Mouse (Mus musculus) MEL (cell line): ENCODE results near the gene Tbc1d16. TPM values are rescaled to one million over a fixed set of nuclear protein-coding genes. Genes with fewer than 3 reads are reported as not detected.
"Not testable (repeated sequence)": the region's sequence is repeated elsewhere in the genome, so short reads cannot be mapped to it uniquely, and the experiment has no call there.

Experiments used
- DNase-seq: peaks from one replicate; pipeline ENCODE4 v3.0.0; 2011; ENCODE audit warnings: low read depth, low spot score
- H3K27ac ChIP-seq: 2 replicates; pipeline ENCODE4 v1.5.1; 2012; ENCODE audit warnings: low read depth, mild to moderate bottlenecking, control low read depth, low read length, moderate library complexity; ENCODE audit not compliant: control insufficient read depth
- H3K27me3 ChIP-seq, 2 experiments: fragments of 150-350 bp in 1 of 2; sonication (generic) in 1 of 2; 2 replicates each; pipeline ENCODE4 v1.6.1; 2012; ENCODE audit warnings: low read length in 2 of 2, mild to moderate bottlenecking in 2 of 2, improper control_type of control experiment in 1 of 2, moderate library complexity in 1 of 2; ENCODE audit not compliant: insufficient read depth in 2 of 2, control insufficient read depth in 1 of 2
- H3K36me3 ChIP-seq, 2 experiments: 2 replicates each; pipeline ENCODE4 v1.6.1; 2012 to 2014; ENCODE audit warnings: low read length in 2 of 2, improper control_type of control experiment in 1 of 2, inconsistent platforms in 1 of 2, mild to moderate bottlenecking in 1 of 2; ENCODE audit not compliant: insufficient read depth in 2 of 2, control insufficient read depth in 1 of 2
- H3K4me1 ChIP-seq, 2 experiments: fragments of 150-350 bp in 1 of 2; sonication (generic) in 1 of 2; 2 replicates each; pipeline ENCODE4 v1.6.1; 2012; ENCODE audit warnings: low read length in 2 of 2, improper control_type of control experiment in 1 of 2, mild to moderate bottlenecking in 1 of 2; ENCODE audit not compliant: insufficient read depth in 2 of 2, control insufficient read depth in 1 of 2
- H3K4me3 ChIP-seq, 2 experiments: fragments of 150-350 bp in 1 of 2; sonication (generic) in 1 of 2; 2 replicates each; pipeline ENCODE4 v1.5.1; 2012; ENCODE audit warnings: low read depth in 2 of 2, low read length in 2 of 2, mild to moderate bottlenecking in 2 of 2, moderate library complexity in 2 of 2, control low read depth in 1 of 2, improper control_type of control experiment in 1 of 2; ENCODE audit not compliant: control insufficient read depth in 1 of 2, insufficient read depth in 1 of 2
- H3K79me2 ChIP-seq: 2 replicates; pipeline ENCODE4 v1.6.1; 2012; ENCODE audit warnings: mild to moderate bottlenecking, low read length, moderate library complexity; ENCODE audit not compliant: control insufficient read depth, poor library complexity, insufficient read depth
- H3K9ac ChIP-seq: 2 replicates; pipeline ENCODE4 v1.6.1; 2012; ENCODE audit warnings: low read depth, mild to moderate bottlenecking, control low read depth, low read length, moderate library complexity; ENCODE audit not compliant: control insufficient read depth, poor library complexity, severe bottlenecking
- H3K9me3 ChIP-seq: fragments of 150-350 bp; sonication (generic); replicated peaks from 2 replicates; pipeline ENCODE4 v1.6.1; 2012; ENCODE audit warnings: mild to moderate bottlenecking, low read length, improper control_type of control experiment, moderate library complexity; ENCODE audit not compliant: insufficient read depth
- BHLHE40 ChIP-seq: IDR thresholded peaks from 2 replicates; pipeline ENCODE4 v1.6.1; 2012; ENCODE audit warnings: low read depth, mild to moderate bottlenecking, inconsistent platforms, low read length, improper control_type of control experiment, borderline replicate concordance
- CTCF ChIP-seq, 3 experiments: IDR thresholded peaks in 2 of 3; conservative IDR thresholded peaks in 1 of 3; 2 replicates each; pipeline ENCODE4 v1.5.1; 2011 to 2012; ENCODE audit warnings: low read length in 3 of 3, low read depth in 2 of 3, mild to moderate bottlenecking in 2 of 3, improper control_type of control experiment in 1 of 3, inconsistent platforms in 1 of 3, mixed read lengths in 1 of 3, moderate library complexity in 1 of 3; ENCODE audit not compliant: control insufficient read depth in 1 of 3, insufficient read depth in 1 of 3, poor library complexity in 1 of 3, severe bottlenecking in 1 of 3
- E2F4 ChIP-seq: IDR thresholded peaks from 2 replicates; pipeline ENCODE4 v1.6.1; 2011; ENCODE audit warnings: low read depth, low read length, improper control_type of control experiment, borderline replicate concordance
- EP300 ChIP-seq, 2 experiments: IDR thresholded peaks; 2 replicates each; pipeline ENCODE4 v1.6.1; 2011; ENCODE audit warnings: improper control_type of control experiment in 2 of 2, low read length in 2 of 2, low read depth in 1 of 2, mild to moderate bottlenecking in 1 of 2
- HCFC1 ChIP-seq: IDR thresholded peaks from 2 replicates; pipeline ENCODE4 v1.6.1; 2012; ENCODE audit warnings: low read depth, mild to moderate bottlenecking, inconsistent platforms, low read length, improper control_type of control experiment, moderate library complexity
- MAX ChIP-seq: IDR thresholded peaks from 2 replicates; pipeline ENCODE4 v1.6.1; 2011; ENCODE audit warnings: low read length, improper control_type of control experiment
- MAZ ChIP-seq: IDR thresholded peaks from 2 replicates; pipeline ENCODE4 v1.6.1; 2012; ENCODE audit warnings: low read depth, mild to moderate bottlenecking, inconsistent platforms, low read length, improper control_type of control experiment
- MYB ChIP-seq: IDR thresholded peaks from 2 replicates; pipeline ENCODE4 v1.6.1; 2011; ENCODE audit warnings: mild to moderate bottlenecking, low read depth, low read length, improper control_type of control experiment
- NELFE ChIP-seq: IDR thresholded peaks from 2 replicates; pipeline ENCODE4 v1.6.1; 2011; ENCODE audit warnings: low read depth, low read length, improper control_type of control experiment
- RAD21 ChIP-seq: IDR thresholded peaks from 2 replicates; pipeline ENCODE4 v1.6.1; 2011; ENCODE audit warnings: mild to moderate bottlenecking, low read depth, low read length, improper control_type of control experiment
- TAL1 ChIP-seq: IDR thresholded peaks from 2 replicates; pipeline ENCODE4 v1.6.1; 2012; ENCODE audit warnings: mild to moderate bottlenecking, inconsistent platforms, low read length, moderate library complexity, mixed read lengths
- TBP ChIP-seq: IDR thresholded peaks from 2 replicates; pipeline ENCODE4 v1.8.0; 2011; ENCODE audit warnings: low read depth, low read length, improper control_type of control experiment
- UBTF ChIP-seq: IDR thresholded peaks from 2 replicates; pipeline ENCODE4 v1.6.1; 2012; ENCODE audit warnings: low read depth, mild to moderate bottlenecking, inconsistent platforms, low read length, improper control_type of control experiment, moderate library complexity, borderline replicate concordance; ENCODE audit not compliant: insufficient read depth
- USF1 ChIP-seq: IDR thresholded peaks from 2 replicates; pipeline ENCODE4 v1.6.1; 2014; ENCODE audit warnings: low read depth, mild to moderate bottlenecking, inconsistent platforms, low read length, improper control_type of control experiment, moderate library complexity
- ZC3H11A ChIP-seq: IDR thresholded peaks from 2 replicates; pipeline ENCODE4 v1.6.1; 2012; ENCODE audit warnings: low read depth, mild to moderate bottlenecking, inconsistent platforms, low read length, improper control_type of control experiment
- polyA plus RNA-seq, 2 experiments: library from polyadenylated mRNA; stranded (reverse) in 1 of 2; unstranded in 1 of 2; fragments of >175 nt in 1 of 2; fragments of >200 nt in 1 of 2; gene quantifications; 2 replicates each; pipeline versions ENCODE4 v1.2.1 to v1.2.4; 2012; ENCODE audit warnings: low replicate concordance in 2 of 2, low read depth in 1 of 2; ENCODE audit not compliant: insufficient read length in 2 of 2, insufficient read depth in 1 of 2, missing spikeins in 1 of 2
- total RNA-seq: library from RNA; depleted of rRNA; stranded (reverse); fragments of 300-350 nt; gene quantifications from 2 replicates; pipeline ENCODE4 v1.2.3, GENCODE M21; 2012

Tbc1d16 gene
- total and polyA plus RNA-seq, 3 experiments: 13.6 to 19.2 TPM; not detected in 1

DNA sequence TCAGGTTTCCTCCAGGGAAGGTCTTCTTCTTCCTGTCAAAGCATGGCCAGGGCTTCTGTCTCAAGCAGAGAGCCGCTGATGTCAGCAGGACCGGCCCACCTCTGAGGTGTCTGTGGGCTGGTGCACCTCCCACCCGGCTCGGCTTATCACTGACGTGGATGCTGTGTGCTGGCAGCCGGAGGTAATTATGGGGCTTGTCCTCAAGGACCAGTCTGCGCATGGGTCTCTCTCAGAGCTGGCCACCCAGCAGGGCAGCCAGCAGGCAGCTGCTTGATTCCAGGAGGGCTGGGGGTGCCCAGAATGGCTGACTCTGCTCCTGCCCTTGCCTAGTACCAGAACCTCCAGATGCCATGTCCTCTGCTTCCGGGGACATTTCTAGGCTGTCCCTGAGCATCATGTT, 122.6 kb downstream of the Tbc1d16 start:
- no peaks in the 10 kb centered on the region for H3K4me1 ChIP-seq
- H3K4me3 ChIP-seq: no peak overlapping the region
- DNase-seq: no peak
- no peaks in the 10 kb centered on the region for H3K36me3 ChIP-seq
- peaks cover 3 to 4% of the 10 kb centered on the region in 2 experiments for H3K27me3 ChIP-seq
- H3K27ac ChIP-seq: no peak overlapping the region
- H3K9ac ChIP-seq: no peak overlapping the region
- H3K9me3 ChIP-seq: no peaks in the 10 kb centered on the region
- no peaks in the 10 kb centered on the region for H3K79me2 ChIP-seq
- TF ChIP-seq RAD21 (no peak), EP300 (IDR thresholded peaks at IDR 0.05; ENCODE audit: low read depth in 1 of 2, low read length in 2 of 2) (no peak), CTCF (IDR thresholded peaks at IDR 0.05 in 2 of 3, conservative IDR thresholded peaks at IDR 0.05 in 1 of 3; ENCODE audit: control insufficient read depth in 1 of 3, insufficient read depth in 1 of 3, low read depth in 2 of 3, low read length in 3 of 3, poor library complexity in 1 of 3, severe bottlenecking in 1 of 3) (no peak), MAX (no peak), TAL1 (no peak), TBP (no peak)

DNA sequence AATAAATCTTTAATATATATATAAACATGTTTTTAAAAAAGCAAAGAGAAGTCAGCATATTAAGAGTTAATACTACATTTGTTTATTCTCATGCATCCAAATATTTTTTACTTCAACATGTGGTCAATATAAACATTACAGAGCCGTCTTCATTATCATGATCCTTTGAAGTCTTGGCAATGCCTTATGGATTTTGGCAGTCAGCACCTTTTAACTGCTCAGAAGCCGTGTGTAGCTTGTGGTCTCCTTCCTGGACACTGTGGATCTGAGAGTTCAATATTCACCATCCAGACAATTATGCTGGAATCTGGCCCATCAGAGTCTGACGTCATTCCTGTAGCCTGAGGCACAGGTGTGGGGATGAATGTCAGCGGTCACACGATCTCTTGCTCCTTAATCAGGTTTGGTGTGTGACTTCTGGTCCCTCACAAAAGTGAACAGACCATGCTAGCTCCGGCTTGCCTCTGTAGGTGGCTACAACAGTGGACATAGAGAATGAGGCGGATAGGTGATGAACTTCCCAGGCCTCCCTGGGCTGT, 123.2 kb downstream of the Tbc1d16 start:
- no peaks in the 10 kb centered on the region for H3K36me3 ChIP-seq
- no peaks in the 10 kb centered on the region for H3K4me1 ChIP-seq
- H3K4me3 ChIP-seq: no peak overlapping the region
- H3K79me2 ChIP-seq: no peaks in the 10 kb centered on the region
- TF ChIP-seq NELFE (no peak), USF1 (no peak), UBTF (no peak), E2F4 (no peak), ZC3H11A (no peak), BHLHE40 (no peak), TAL1 (no peak), MAZ (no peak), RAD21 (no peak), HCFC1 (no peak), MYB (no peak)
- TF ChIP-seq, all 39 proteins: peak for 0
- no peak overlapping the region for H3K27ac ChIP-seq
- H3K9ac ChIP-seq: no peak overlapping the region
- no peak for DNase-seq
- peaks cover 5 to 6% of the 10 kb centered on the region in 2 experiments for H3K27me3 ChIP-seq
- H3K9me3 ChIP-seq: no peaks in the 10 kb centered on the region

- Histone ChIP-seq H3K4me1 (no peaks in the 10 kb centered on the region), H3K4me3 (no peak overlapping the region), H3K79me2 (no peaks in the 10 kb centered on the region), H3K27ac (no peak overlapping the region), H3K36me3 (no peaks in the 10 kb centered on the region), H3K27me3 (peaks cover 5 to 7% of the 10 kb centered on the region in 2 experiments), H3K9me3 (no peaks in the 10 kb centered on the region), H3K9ac (no peak overlapping the region)
- no peak for TF ChIP-seq TBP
- no peak for DNase-seq
These were observed 124.3 kb downstream of the Tbc1d16 start for GRCm38 (mm10) chr11:119103991-119104390.

DNA sequence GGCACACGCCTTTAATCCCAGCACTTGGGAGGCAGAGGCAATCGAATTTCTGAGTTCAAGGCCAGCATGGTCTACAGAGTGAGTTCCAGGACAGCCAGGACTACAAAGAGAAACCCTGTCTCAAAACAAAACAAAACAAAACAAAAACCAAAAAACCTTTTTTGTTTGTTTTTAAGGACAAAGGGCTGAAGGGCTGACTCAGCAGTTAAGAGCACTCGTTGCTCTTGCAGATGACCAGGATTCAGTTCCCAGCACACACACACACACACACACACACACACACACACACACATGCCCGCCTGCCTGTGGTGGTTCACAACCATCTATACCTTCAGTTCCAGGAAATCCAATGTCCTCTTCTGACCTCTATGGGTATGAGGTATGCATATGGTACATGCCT, 127.9 kb downstream of the Tbc1d16 start:
- not testable (repeated sequence) for H3K4me3 ChIP-seq, H3K36me3 ChIP-seq, H3K9ac ChIP-seq, H3K79me2 ChIP-seq, H3K4me1 ChIP-seq, H3K27ac ChIP-seq, H3K9me3 ChIP-seq, DNase-seq
- peaks cover 13 to 14% of the 10 kb centered on the region in 2 experiments for H3K27me3 ChIP-seq
